Mouse (Mus musculus) MEL (cell line): ENCODE measurements at regions not wholly inside any gene's neighbourhood (a gene's known extent, or its start where the extent isn't known, plus 50 kb on each side); places are given as distances from the start of the nearest gene placed in this dataset.

Experiments
- DNase-seq: peaks from one replicate; pipeline ENCODE4 v3.0.0; 2011; ENCODE audit warnings: low read depth, low spot score
- H3K27ac ChIP-seq: 2 replicates; pipeline ENCODE4 v1.5.1; 2012; ENCODE audit warnings: low read depth, mild to moderate bottlenecking, control low read depth, low read length, moderate library complexity; ENCODE audit not compliant: control insufficient read depth
- H3K27me3 ChIP-seq, 2 experiments: fragments of 150-350 bp in 1 of 2; sonication (generic) in 1 of 2; 2 replicates each; pipeline ENCODE4 v1.6.1; 2012; ENCODE audit warnings: low read length in 2 of 2, mild to moderate bottlenecking in 2 of 2, improper control_type of control experiment in 1 of 2, moderate library complexity in 1 of 2; ENCODE audit not compliant: insufficient read depth in 2 of 2, control insufficient read depth in 1 of 2
- H3K36me3 ChIP-seq, 2 experiments: 2 replicates each; pipeline ENCODE4 v1.6.1; 2012 to 2014; ENCODE audit warnings: low read length in 2 of 2, improper control_type of control experiment in 1 of 2, inconsistent platforms in 1 of 2, mild to moderate bottlenecking in 1 of 2; ENCODE audit not compliant: insufficient read depth in 2 of 2, control insufficient read depth in 1 of 2
- H3K4me1 ChIP-seq, 2 experiments: fragments of 150-350 bp in 1 of 2; sonication (generic) in 1 of 2; 2 replicates each; pipeline ENCODE4 v1.6.1; 2012; ENCODE audit warnings: low read length in 2 of 2, improper control_type of control experiment in 1 of 2, mild to moderate bottlenecking in 1 of 2; ENCODE audit not compliant: insufficient read depth in 2 of 2, control insufficient read depth in 1 of 2
- H3K4me3 ChIP-seq, 2 experiments: fragments of 150-350 bp in 1 of 2; sonication (generic) in 1 of 2; 2 replicates each; pipeline ENCODE4 v1.5.1; 2012; ENCODE audit warnings: low read depth in 2 of 2, low read length in 2 of 2, mild to moderate bottlenecking in 2 of 2, moderate library complexity in 2 of 2, control low read depth in 1 of 2, improper control_type of control experiment in 1 of 2; ENCODE audit not compliant: control insufficient read depth in 1 of 2, insufficient read depth in 1 of 2
- H3K79me2 ChIP-seq: 2 replicates; pipeline ENCODE4 v1.6.1; 2012; ENCODE audit warnings: mild to moderate bottlenecking, low read length, moderate library complexity; ENCODE audit not compliant: control insufficient read depth, poor library complexity, insufficient read depth
- H3K9ac ChIP-seq: 2 replicates; pipeline ENCODE4 v1.6.1; 2012; ENCODE audit warnings: low read depth, mild to moderate bottlenecking, control low read depth, low read length, moderate library complexity; ENCODE audit not compliant: control insufficient read depth, poor library complexity, severe bottlenecking
- H3K9me3 ChIP-seq: fragments of 150-350 bp; sonication (generic); replicated peaks from 2 replicates; pipeline ENCODE4 v1.6.1; 2012; ENCODE audit warnings: mild to moderate bottlenecking, low read length, improper control_type of control experiment, moderate library complexity; ENCODE audit not compliant: insufficient read depth
- CHD1 ChIP-seq: IDR thresholded peaks from 2 replicates; pipeline ENCODE4 v1.6.1; 2012; ENCODE audit warnings: low read depth, mild to moderate bottlenecking, inconsistent platforms, low read length, improper control_type of control experiment
- ETS1 ChIP-seq: IDR thresholded peaks from 2 replicates; pipeline ENCODE4 v1.6.1; 2012; ENCODE audit warnings: low read depth, mild to moderate bottlenecking, inconsistent platforms, low read length, improper control_type of control experiment, moderate library complexity
- JUND ChIP-seq: IDR thresholded peaks from 2 replicates; pipeline ENCODE4 v1.6.1; 2011; ENCODE audit warnings: low read depth, mild to moderate bottlenecking, improper control_type of control experiment, low read length
- KAT2A ChIP-seq: conservative IDR thresholded peaks from 2 replicates; pipeline ENCODE4 v1.6.1; 2012; ENCODE audit warnings: low read depth, low read length, improper control_type of control experiment, inconsistent platforms
- MAFK ChIP-seq: IDR thresholded peaks from 2 replicates; pipeline ENCODE4 v1.6.1; 2011; ENCODE audit warnings: low read depth, mild to moderate bottlenecking, low read length, improper control_type of control experiment, borderline replicate concordance
- MAZ ChIP-seq: IDR thresholded peaks from 2 replicates; pipeline ENCODE4 v1.6.1; 2012; ENCODE audit warnings: low read depth, mild to moderate bottlenecking, inconsistent platforms, low read length, improper control_type of control experiment
- MEF2A ChIP-seq: IDR thresholded peaks from 2 replicates; pipeline ENCODE4 v1.6.1; 2014; ENCODE audit warnings: low read depth, mild to moderate bottlenecking, inconsistent platforms, low read length, improper control_type of control experiment; ENCODE audit not compliant: poor library complexity, insufficient replicate concordance, severe bottlenecking; ENCODE audit errors: extremely low read depth
- MXI1 ChIP-seq: IDR thresholded peaks from 2 replicates; pipeline ENCODE4 v1.6.1; 2011; ENCODE audit warnings: mild to moderate bottlenecking, low read depth, low read length, improper control_type of control experiment
- MYC ChIP-seq: IDR thresholded peaks from 2 replicates; pipeline ENCODE4 v1.6.1; 2011; ENCODE audit warnings: low read depth, mild to moderate bottlenecking, low read length, improper control_type of control experiment, moderate library complexity
- NELFE ChIP-seq: IDR thresholded peaks from 2 replicates; pipeline ENCODE4 v1.6.1; 2011; ENCODE audit warnings: low read depth, low read length, improper control_type of control experiment
- POLR2AphosphoS5 ChIP-seq: IDR thresholded peaks from 2 replicates; pipeline ENCODE4 v1.6.1; 2012; ENCODE audit warnings: low read depth, borderline replicate concordance, mild to moderate bottlenecking, inconsistent platforms, low read length, moderate library complexity, mixed read lengths
- RAD21 ChIP-seq: IDR thresholded peaks from 2 replicates; pipeline ENCODE4 v1.6.1; 2011; ENCODE audit warnings: mild to moderate bottlenecking, low read depth, low read length, improper control_type of control experiment
- TAL1 ChIP-seq: IDR thresholded peaks from 2 replicates; pipeline ENCODE4 v1.6.1; 2012; ENCODE audit warnings: mild to moderate bottlenecking, inconsistent platforms, low read length, moderate library complexity, mixed read lengths
- TBP ChIP-seq: IDR thresholded peaks from 2 replicates; pipeline ENCODE4 v1.8.0; 2011; ENCODE audit warnings: low read depth, low read length, improper control_type of control experiment
- UBTF ChIP-seq: IDR thresholded peaks from 2 replicates; pipeline ENCODE4 v1.6.1; 2012; ENCODE audit warnings: low read depth, mild to moderate bottlenecking, inconsistent platforms, low read length, improper control_type of control experiment, moderate library complexity, borderline replicate concordance; ENCODE audit not compliant: insufficient read depth
- USF2 ChIP-seq, 2 experiments: IDR thresholded peaks; 2 replicates each; pipeline ENCODE4 v1.6.1; 2011 to 2012; ENCODE audit warnings: improper control_type of control experiment in 2 of 2, low read length in 2 of 2, borderline replicate concordance in 1 of 2, inconsistent platforms in 1 of 2, low read depth in 1 of 2, mild to moderate bottlenecking in 1 of 2; ENCODE audit not compliant: insufficient read depth in 1 of 2
- ZC3H11A ChIP-seq: IDR thresholded peaks from 2 replicates; pipeline ENCODE4 v1.6.1; 2012; ENCODE audit warnings: low read depth, mild to moderate bottlenecking, inconsistent platforms, low read length, improper control_type of control experiment
- ZKSCAN1 ChIP-seq: IDR thresholded peaks from 2 replicates; pipeline ENCODE4 v1.6.1; 2012; ENCODE audit warnings: low read depth, mild to moderate bottlenecking, inconsistent platforms, low read length, improper control_type of control experiment, moderate library complexity
- ZNF384 ChIP-seq: IDR thresholded peaks from 2 replicates; pipeline ENCODE4 v1.6.1; 2012; ENCODE audit warnings: low read depth, mild to moderate bottlenecking, inconsistent platforms, low read length, improper control_type of control experiment

- Histone ChIP-seq H3K27ac (no peak overlapping the region), H3K9ac (no peak overlapping the region), H3K27me3 (no peaks in the 10 kb centered on the region), H3K79me2 (no peaks in the 10 kb centered on the region), H3K36me3 (no peaks in the 10 kb centered on the region), H3K4me1 (no peaks in the 10 kb centered on the region), H3K9me3 (no peaks in the 10 kb centered on the region), H3K4me3 (no peak overlapping the region)
- no peak for DNase-seq
- TF ChIP-seq TAL1: no peak
- no peak for TF ChIP-seq MEF2A
- no peak for TF ChIP-seq NELFE
- no peak for TF ChIP-seq CHD1
- no peak for TF ChIP-seq TBP
- TF ChIP-seq ZC3H11A: no peak
- no peak for TF ChIP-seq USF2 (IDR thresholded peaks at IDR 0.05; ENCODE audit: borderline replicate concordance in 1 of 2, insufficient read depth in 1 of 2, low read depth in 1 of 2, low read length in 2 of 2)
- no peak for TF ChIP-seq UBTF
- TF ChIP-seq JUND: no peak
- no peak for TF ChIP-seq MAFK
- no peak for TF ChIP-seq ZNF384
- no peak for TF ChIP-seq KAT2A
- no peak for TF ChIP-seq MYC
- no peak for TF ChIP-seq ETS1
Observed at GRCm38 (mm10) chr19:14789992-14790391, 192.1 kb upstream of the Tle4 start.

DNA sequence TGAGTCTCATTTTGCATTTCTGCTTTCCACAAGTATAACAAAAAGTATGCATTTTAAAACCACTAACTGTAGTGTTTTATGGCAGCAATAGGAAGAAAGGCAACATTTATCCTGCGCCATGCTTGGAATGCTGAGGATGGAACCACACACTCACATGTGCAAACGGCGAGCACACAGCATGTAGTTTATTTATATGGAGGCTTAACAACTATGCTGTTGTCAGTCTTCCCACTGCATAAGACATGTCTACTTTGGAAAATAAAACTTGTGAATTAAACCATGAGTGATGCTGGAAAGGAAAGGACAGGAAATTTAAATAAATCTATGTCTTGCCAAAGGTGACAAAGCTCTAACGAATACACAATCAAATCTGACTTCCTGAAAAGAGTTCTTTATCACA lies 190.8 kb upstream of the Tle4 start:
- TF ChIP-seq RAD21: no peak
- no peak for TF ChIP-seq MEF2A
- TF ChIP-seq MXI1: no peak
- TF ChIP-seq POLR2AphosphoS5: no peak
- TF ChIP-seq ZKSCAN1: no peak
- TF ChIP-seq MAZ: no peak
- no peak for TF ChIP-seq TAL1
- TF ChIP-seq KAT2A: no peak
- TF ChIP-seq JUND: no peak
- no peaks in the 10 kb centered on the region for H3K79me2 ChIP-seq
- H3K9ac ChIP-seq: no peak overlapping the region
- no peaks in the 10 kb centered on the region for H3K4me1 ChIP-seq
- no peaks in the 10 kb centered on the region for H3K36me3 ChIP-seq
- no peaks in the 10 kb centered on the region for H3K9me3 ChIP-seq
- no peak overlapping the region for H3K27ac ChIP-seq
- H3K27me3 ChIP-seq: no peaks in the 10 kb centered on the region
- no peak for DNase-seq
- H3K4me3 ChIP-seq: no peak overlapping the region
